Mouse (Mus musculus) limb, embryonic 12.5 days (tissue): ENCODE data around the gene 4930415O20Rik. TPM values are rescaled to one million over a fixed set of nuclear protein-coding genes. Genes with fewer than 3 reads are reported as not detected.

Source experiments
- ATAC-seq: fragments of 200-750 bp; cut with Nextera tagmentation; 2 replicates; pipeline ENCODE4 v1.8.0; 2017; ENCODE audit warnings: low read depth, moderate TSS enrichment; ENCODE audit not compliant: insufficient number of reproducible peaks, insufficient read depth, low FRiP score, low TSS enrichment
- H3K27ac ChIP-seq: fragments of 300-500 bp; sonication (generic); 2 replicates; pipeline ENCODE4 v1.5.1; 2016; ENCODE audit warnings: mild to moderate bottlenecking, moderate library complexity
- H3K27me3 ChIP-seq: fragments of 300-500 bp; sonication (generic); 2 replicates; pipeline ENCODE4 v1.6.1; 2016; ENCODE audit warnings: mild to moderate bottlenecking, moderate library complexity
- H3K36me3 ChIP-seq: fragments of 300-500 bp; sonication (generic); 2 replicates; pipeline ENCODE4 v1.6.1; 2016; ENCODE audit warnings: mild to moderate bottlenecking, moderate library complexity
- H3K4me1 ChIP-seq: fragments of 300-500 bp; sonication (generic); replicated peaks from 2 replicates; pipeline ENCODE4 v1.6.1; 2016
- H3K4me2 ChIP-seq: fragments of 300-500 bp; sonication (generic); 2 replicates; pipeline ENCODE4 v1.6.1; 2016; ENCODE audit warnings: mild to moderate bottlenecking, moderate library complexity
- H3K4me3 ChIP-seq: fragments of 300-500 bp; sonication (generic); replicated peaks from 2 replicates; pipeline ENCODE4 v1.5.1; 2016; ENCODE audit warnings: mild to moderate bottlenecking
- H3K9ac ChIP-seq: fragments of 300-500 bp; sonication (generic); replicated peaks from 2 replicates; pipeline ENCODE4 v1.6.1; 2016; ENCODE audit warnings: mild to moderate bottlenecking, moderate library complexity
- H3K9me3 ChIP-seq: fragments of 300-500 bp; sonication (generic); 2 replicates; pipeline ENCODE4 v1.6.1; 2016; ENCODE audit warnings: mild to moderate bottlenecking, moderate library complexity
- WGBS: fragments of 180-500 bp; shearing (Covaris S2); methylation state at CpG from one replicate; pipeline ENCODE4 v1.1.7; 2016; 5-methylcytosine and 5-hydroxymethylcytosine counted together
- polyA plus RNA-seq: library from polyadenylated mRNA; unstranded; fragments of >200 nt; fragmentation: Nextera tagmentation; extraction: Ambion mirVana; gene quantifications from 2 replicates; pipeline ENCODE4 v1.2.1, GENCODE M21; 2016

The 4930415O20Rik gene
- polyA plus RNA-seq, 1 experiment from 2014 or later = 0.69 TPM

- Histone ChIP-seq H3K27me3 (no peaks in the 10 kb centered on the region), H3K27ac (no peak overlapping the region), H3K4me3 (no peak overlapping the region), H3K9ac (no peak overlapping the region), H3K36me3 (peaks cover 43% of the 10 kb centered on the region), H3K4me1 (no peaks in the 10 kb centered on the region; the same call in 1 of the 2 replicates), H3K9me3 (no peaks in the 10 kb centered on the region), H3K4me2 (no peak overlapping the region)
- no peak for ATAC-seq
- WGBS = 66% methylated on average over 4 of the region's 4 CpGs
Observed at GRCm38 (mm10) chr15:98537923-98538322, 32.9 kb upstream of the 4930415O20Rik start.

GRCm38 (mm10) chr15:98541064-98541463, 29.7 kb upstream of the 4930415O20Rik start:
- H3K4me3 ChIP-seq = no peak overlapping the region
- H3K4me2 ChIP-seq = no peak overlapping the region
- H3K4me1 ChIP-seq = no peaks in the 10 kb centered on the region
- WGBS = 91% methylated on average over 6 of the region's 6 CpGs
- H3K27me3 ChIP-seq = no peaks in the 10 kb centered on the region
- H3K36me3 ChIP-seq = peaks cover 74% of the 10 kb centered on the region
- H3K9ac ChIP-seq = no peak overlapping the region
- no peaks in the 10 kb centered on the region for H3K9me3 ChIP-seq
- ATAC-seq = no peak
- no peak overlapping the region for H3K27ac ChIP-seq

- H3K9ac ChIP-seq = no peak overlapping the region
- no peak for ATAC-seq
- no peak overlapping the region for H3K4me2 ChIP-seq
- H3K27me3 ChIP-seq = no peaks in the 10 kb centered on the region
- no peaks in the 10 kb centered on the region for H3K4me1 ChIP-seq
- WGBS = 83% methylated on average over 4 of the region's 4 CpGs
- no peak overlapping the region for H3K4me3 ChIP-seq
- H3K9me3 ChIP-seq = no peaks in the 10 kb centered on the region
- no peak overlapping the region for H3K27ac ChIP-seq
- peaks cover 84% of the 10 kb centered on the region for H3K36me3 ChIP-seq
Observed at GRCm38 (mm10) chr15:98543341-98543740, 27.5 kb upstream of the 4930415O20Rik start.

GRCm38 (mm10) chr15:98545151-98545550, 25.7 kb upstream of the 4930415O20Rik start:
- no peaks in the 10 kb centered on the region for H3K9me3 ChIP-seq
- no peak overlapping the region for H3K27ac ChIP-seq
- ATAC-seq = no peak
- WGBS = 94% methylated on average over 3 of the region's 3 CpGs
- no peak overlapping the region for H3K4me2 ChIP-seq
- H3K27me3 ChIP-seq = no peaks in the 10 kb centered on the region
- no peak overlapping the region for H3K4me3 ChIP-seq
- peaks cover 91% of the 10 kb centered on the region for H3K36me3 ChIP-seq
- no peak overlapping the region for H3K9ac ChIP-seq
- H3K4me1 ChIP-seq = no peaks in the 10 kb centered on the region

GRCm38 (mm10) chr15:98546843-98547242, 24.0 kb upstream of the 4930415O20Rik start:
- no peaks in the 10 kb centered on the region for H3K4me1 ChIP-seq
- H3K4me2 ChIP-seq = no peak overlapping the region
- WGBS = 93% methylated on average over 5 of the region's 5 CpGs
- no peak overlapping the region for H3K4me3 ChIP-seq
- H3K27me3 ChIP-seq = no peaks in the 10 kb centered on the region
- peaks cover 95% of the 10 kb centered on the region for H3K36me3 ChIP-seq
- no peaks in the 10 kb centered on the region for H3K9me3 ChIP-seq
- ATAC-seq = no peak
- no peak overlapping the region for H3K9ac ChIP-seq
- H3K27ac ChIP-seq = no peak overlapping the region

- no peaks in the 10 kb centered on the region for H3K4me1 ChIP-seq
- no peak for ATAC-seq
- no peak overlapping the region for H3K9ac ChIP-seq
- no peak overlapping the region for H3K4me2 ChIP-seq
- H3K27ac ChIP-seq = no peak overlapping the region
- 87% methylated on average over 2 of the region's 2 CpGs for WGBS
- H3K4me3 ChIP-seq = no peak overlapping the region
- no peaks in the 10 kb centered on the region for H3K9me3 ChIP-seq
- H3K27me3 ChIP-seq = no peaks in the 10 kb centered on the region
- peaks cover 84% of the 10 kb centered on the region for H3K36me3 ChIP-seq
Observed at GRCm38 (mm10) chr15:98552758-98553157, 18.0 kb upstream of the 4930415O20Rik start.

GRCm38 (mm10) chr15:98555881-98556280, 14.9 kb upstream of the 4930415O20Rik start:
- no peak for ATAC-seq
- Histone ChIP-seq H3K4me1 (no peaks in the 10 kb centered on the region), H3K36me3 (peaks cover 84% of the 10 kb centered on the region), H3K9me3 (no peaks in the 10 kb centered on the region), H3K9ac (no peak overlapping the region), H3K27ac (no peak overlapping the region), H3K4me3 (no peak overlapping the region), H3K4me2 (no peak overlapping the region), H3K27me3 (no peaks in the 10 kb centered on the region)
- WGBS = 96% methylated on average over 4 of the region's 4 CpGs

GRCm38 (mm10) chr15:98557186-98557585, 13.6 kb upstream of the 4930415O20Rik start:
- WGBS = 87% methylated on average over 5 of the region's 5 CpGs
- Histone ChIP-seq H3K27ac (no peak overlapping the region), H3K9ac (no peak overlapping the region), H3K36me3 (peaks cover 83% of the 10 kb centered on the region), H3K4me3 (no peak overlapping the region), H3K27me3 (no peaks in the 10 kb centered on the region), H3K4me2 (no peak overlapping the region), H3K9me3 (no peaks in the 10 kb centered on the region), H3K4me1 (no peaks in the 10 kb centered on the region)
- no peak for ATAC-seq

GRCm38 (mm10) chr15:98566973-98567277, 3.9 kb upstream of the 4930415O20Rik start:
- Histone ChIP-seq H3K36me3 (peaks cover 25% of the 10 kb centered on the region), H3K4me3 (peak overlapping the region; percentile 95), H3K4me1 (peaks cover 23% of the 10 kb centered on the region), H3K9me3 (no peaks in the 10 kb centered on the region), H3K27ac (peak overlapping the region; percentile 95), H3K9ac (peak overlapping the region; percentile 87), H3K27me3 (no peaks in the 10 kb centered on the region), H3K4me2 (peak overlapping the region; percentile 87)
- ATAC-seq = no peak
- under 1% methylated on average over 15 of the region's 15 CpGs for WGBS

GRCm38 (mm10) chr15:98567278-98568134, 3.3 kb upstream of the 4930415O20Rik start:
- peak overlapping the region; percentile 87 for H3K9ac ChIP-seq
- H3K27me3 ChIP-seq = no peaks in the 10 kb centered on the region
- peak overlapping the region; percentile 95 for H3K4me3 ChIP-seq
- peak overlapping the region; percentile 87 for H3K4me2 ChIP-seq
- under 1% methylated on average over 88 of the region's 88 CpGs for WGBS
- no peaks in the 10 kb centered on the region for H3K9me3 ChIP-seq
- H3K4me1 ChIP-seq = peaks cover 23% of the 10 kb centered on the region
- peaks cover 23% of the 10 kb centered on the region for H3K36me3 ChIP-seq
- peak; percentile 95 for ATAC-seq
- peak overlapping the region; percentile 95 for H3K27ac ChIP-seq

GRCm38 (mm10) chr15:98568256-98569033, 2.4 kb upstream of the 4930415O20Rik start:
- peak overlapping the region; percentile 95 for H3K27ac ChIP-seq
- H3K9me3 ChIP-seq = no peaks in the 10 kb centered on the region
- peaks cover 14% of the 10 kb centered on the region for H3K36me3 ChIP-seq
- peak overlapping the region; percentile 87 for H3K9ac ChIP-seq
- H3K4me1 ChIP-seq = peaks cover 23% of the 10 kb centered on the region
- no peaks in the 10 kb centered on the region for H3K27me3 ChIP-seq
- ATAC-seq = no peak
- WGBS = 6% methylated on average over 22 of the region's 22 CpGs
- peak overlapping the region; percentile 95 for H3K4me3 ChIP-seq
- peak overlapping the region; percentile 82 for H3K4me2 ChIP-seq
